Mouse (Mus musculus): ENCODE measurements around the gene Chid1. TPM values are rescaled to one million over a fixed set of nuclear protein-coding genes. Genes with fewer than 3 reads are reported as not detected.
"Not testable (repeated sequence)": the region's sequence is repeated elsewhere in the genome, so short reads cannot be mapped to it uniquely, and the experiment has no call there.

Chid1 gene
- polyA plus RNA-seq, 1 experiment from 2014 or later = 41.8 TPM

DNA sequence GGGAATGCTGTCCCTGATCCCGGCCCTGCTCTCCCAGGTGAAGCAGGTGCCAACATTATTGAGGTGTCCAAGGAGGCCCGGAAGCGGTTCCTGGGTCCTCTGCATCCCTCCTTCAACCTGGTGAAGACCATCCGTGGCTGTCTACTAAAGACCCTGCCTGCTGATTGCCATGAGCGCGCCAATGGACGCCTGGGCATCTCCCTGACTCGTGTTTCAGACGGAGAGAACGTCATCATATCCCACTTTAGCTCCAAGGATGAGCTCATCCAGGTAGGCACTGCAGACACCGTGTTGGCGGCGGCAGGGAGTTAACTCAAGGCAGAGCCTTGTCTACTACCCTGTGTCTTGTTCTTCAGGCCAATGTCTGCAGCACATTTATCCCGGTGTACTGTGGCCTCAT, 82.4 kb downstream of the Chid1 start:
- Histone ChIP-seq H3K9me3 (ENCODE audit: control insufficient read depth, low read length) (no peaks in the 10 kb centered on the region), H3K36me3 (ENCODE audit: control insufficient read depth, insufficient read depth, low read length) (0 out of 2 replicates have a peak, but pooled peaks cover 6% of the 10 kb centered on the region), H3K4me1 (replicated peaks; ENCODE audit: control insufficient read depth, insufficient read depth, low read length) (peaks cover 41% of the 10 kb centered on the region), H3K9ac (ENCODE audit: low read length) (no peak overlapping the region), H3K4me3 (ENCODE audit: low read length) (no peak overlapping the region), H3K4me2 (ENCODE audit: low read depth, low read length) (no peak overlapping the region), H3K27ac (ENCODE audit: low read length) (no peak overlapping the region), H3K27me3 (ENCODE audit: control insufficient read depth, insufficient read depth, low read depth, low read length) (peaks cover 14% of the 10 kb centered on the region)
- no peak for ATAC-seq (ENCODE audit: low read depth)
- WGBS = 94% methylated on average over 14 of the region's 14 CpGs

DNA sequence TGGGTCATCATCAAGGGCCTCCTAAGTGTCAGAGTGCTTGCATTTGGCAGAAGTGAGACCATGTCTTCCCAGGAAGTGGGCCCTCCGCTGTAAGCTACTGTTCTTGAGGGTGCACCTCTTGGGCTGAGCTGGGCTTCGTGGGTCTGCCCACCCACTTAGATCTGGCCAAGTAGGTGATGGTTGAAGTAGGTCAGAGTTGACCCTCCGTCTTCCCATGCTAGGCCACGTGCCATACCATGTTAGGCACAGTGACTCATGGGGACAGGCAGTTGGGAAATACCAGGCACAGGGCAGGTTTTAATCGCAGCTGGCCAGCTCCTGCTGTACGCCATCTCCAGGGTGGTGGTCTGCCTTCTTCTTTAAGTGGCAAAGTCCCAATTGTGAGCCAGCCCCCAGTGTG, 82.9 kb downstream of the Chid1 start:
- no peaks in the 10 kb centered on the region for H3K9me3 ChIP-seq (ENCODE audit: control insufficient read depth, low read length)
- ATAC-seq (ENCODE audit: low read depth) = no peak
- no peak overlapping the region for H3K9ac ChIP-seq (ENCODE audit: low read length)
- H3K4me1 ChIP-seq (replicated peaks; ENCODE audit: control insufficient read depth, insufficient read depth, low read length) = peaks cover 36% of the 10 kb centered on the region
- no peak overlapping the region for H3K4me2 ChIP-seq (ENCODE audit: low read depth, low read length)
- no peak overlapping the region for H3K27ac ChIP-seq (ENCODE audit: low read length)
- 81% methylated on average over 6 of the region's 6 CpGs for WGBS
- peaks cover 9% of the 10 kb centered on the region for H3K27me3 ChIP-seq (ENCODE audit: control insufficient read depth, insufficient read depth, low read depth, low read length)
- peaks cover 10% of the 10 kb centered on the region; the same call in 1 of the 2 replicates for H3K36me3 ChIP-seq (ENCODE audit: control insufficient read depth, insufficient read depth, low read length)
- no peak overlapping the region for H3K4me3 ChIP-seq (ENCODE audit: low read length)

DNA sequence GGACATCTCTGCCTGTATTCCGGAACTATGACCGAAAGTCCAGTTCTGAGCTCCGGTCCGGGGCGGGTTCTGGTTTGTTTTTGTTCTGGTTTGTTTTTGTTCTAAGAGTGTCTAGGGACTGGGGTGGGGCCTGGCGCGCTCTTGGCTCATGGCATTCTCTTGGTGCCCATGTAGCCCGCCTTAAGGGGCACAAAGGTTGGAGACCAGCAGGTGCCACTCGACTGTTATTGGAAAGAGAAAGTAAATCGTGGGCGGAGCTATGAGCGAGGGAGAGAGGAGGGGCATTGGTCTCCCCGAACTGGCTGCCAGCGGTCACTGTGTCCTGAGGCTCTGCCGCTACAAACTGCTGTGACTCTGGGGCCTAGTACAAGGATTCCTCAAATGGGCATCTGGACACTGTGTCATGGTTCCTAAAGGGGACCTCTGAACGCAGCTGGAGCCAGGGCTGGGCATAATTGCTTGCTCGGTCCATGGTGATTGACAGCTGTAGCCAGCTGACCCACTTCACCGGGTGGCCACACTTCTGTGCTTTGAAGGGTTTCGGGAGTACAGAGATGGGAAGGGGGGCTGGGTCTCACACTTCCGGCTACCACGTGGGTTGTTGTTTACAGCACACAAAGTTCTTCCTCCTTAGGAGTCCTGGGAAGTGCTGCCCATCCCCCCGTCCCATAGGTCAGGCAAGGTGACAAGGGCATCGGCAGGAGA, 83.9 kb downstream of the Chid1 start:
- peak overlapping the region; percentile 86 for H3K27ac ChIP-seq (ENCODE audit: low read length)
- peaks cover 2% of the 10 kb centered on the region; the same call in 1 of the 2 replicates for H3K27me3 ChIP-seq (ENCODE audit: control insufficient read depth, insufficient read depth, low read depth, low read length)
- peaks cover 18% of the 10 kb centered on the region; the same call in 1 of the 2 replicates for H3K36me3 ChIP-seq (ENCODE audit: control insufficient read depth, insufficient read depth, low read length)
- 1% methylated on average over 23 of the region's 23 CpGs for WGBS
- peak; percentile 49 for ATAC-seq (ENCODE audit: low read depth)
- peak overlapping the region; percentile 73 for H3K4me3 ChIP-seq (ENCODE audit: low read length)
- H3K4me2 ChIP-seq (ENCODE audit: low read depth, low read length) = peak overlapping the region; percentile 85
- H3K9me3 ChIP-seq (ENCODE audit: control insufficient read depth, low read length) = no peaks in the 10 kb centered on the region
- H3K4me1 ChIP-seq (replicated peaks; ENCODE audit: control insufficient read depth, insufficient read depth, low read length) = peaks cover 27% of the 10 kb centered on the region
- peak overlapping the region; percentile 78 for H3K9ac ChIP-seq (ENCODE audit: low read length)

DNA sequence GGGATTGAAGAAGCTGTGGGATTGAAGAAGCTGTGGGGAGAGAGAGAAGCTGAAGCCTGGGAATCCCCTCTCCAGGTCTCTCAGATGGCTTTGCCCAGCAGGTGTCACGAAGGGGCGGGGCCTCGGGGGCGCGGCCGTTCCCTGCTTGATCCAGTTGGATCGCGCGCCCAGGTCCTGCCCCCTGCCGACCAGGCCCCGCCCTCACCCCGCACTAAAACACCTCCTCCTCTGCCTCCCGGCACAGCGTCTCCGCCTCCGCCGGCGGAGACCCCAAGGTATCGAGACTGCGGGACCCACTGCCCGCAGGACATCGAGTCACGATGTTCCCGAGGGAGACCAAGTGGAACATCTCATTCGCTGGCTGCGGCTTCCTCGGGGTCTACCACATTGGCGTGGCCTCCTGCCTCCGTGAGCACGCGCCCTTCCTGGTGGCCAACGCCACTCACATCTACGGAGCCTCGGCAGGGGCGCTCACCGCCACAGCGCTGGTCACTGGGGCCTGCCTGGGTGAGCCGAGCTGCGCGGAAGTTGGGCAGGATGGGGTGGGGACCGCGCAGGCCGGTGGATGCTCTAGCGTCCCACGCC, 84.6 kb downstream of the Chid1 start, which contains the start of gene Pnpla2:
Pnpla2 (plus strand) TSS at position 232 of the 585 bp plus-strand sequence.
- peak; percentile 88 for ATAC-seq (ENCODE audit: low read depth)
- H3K9ac ChIP-seq (ENCODE audit: low read length) = peak within 1 kb of the TSS; percentile 78
- H3K4me1 ChIP-seq (replicated peaks; ENCODE audit: control insufficient read depth, insufficient read depth, low read length) = peaks cover 20% of the 10 kb centered on the region
- peak within 1 kb of the TSS; percentile 85 for H3K4me2 ChIP-seq (ENCODE audit: low read depth, low read length)
- H3K9me3 ChIP-seq (ENCODE audit: control insufficient read depth, low read length) = no peaks in the 10 kb centered on the region
- peak within 1 kb of the TSS; percentile 86 for H3K27ac ChIP-seq (ENCODE audit: low read length)
- no peaks in the 10 kb centered on the region for H3K27me3 ChIP-seq (ENCODE audit: control insufficient read depth, insufficient read depth, low read depth, low read length)
- peak within 1 kb of the TSS; percentile 73 for H3K4me3 ChIP-seq (ENCODE audit: low read length)
- H3K36me3 ChIP-seq (ENCODE audit: control insufficient read depth, insufficient read depth, low read length) = peaks cover 24% of the 10 kb centered on the region
- 0% methylated on average over 45 of the region's 45 CpGs for WGBS

DNA sequence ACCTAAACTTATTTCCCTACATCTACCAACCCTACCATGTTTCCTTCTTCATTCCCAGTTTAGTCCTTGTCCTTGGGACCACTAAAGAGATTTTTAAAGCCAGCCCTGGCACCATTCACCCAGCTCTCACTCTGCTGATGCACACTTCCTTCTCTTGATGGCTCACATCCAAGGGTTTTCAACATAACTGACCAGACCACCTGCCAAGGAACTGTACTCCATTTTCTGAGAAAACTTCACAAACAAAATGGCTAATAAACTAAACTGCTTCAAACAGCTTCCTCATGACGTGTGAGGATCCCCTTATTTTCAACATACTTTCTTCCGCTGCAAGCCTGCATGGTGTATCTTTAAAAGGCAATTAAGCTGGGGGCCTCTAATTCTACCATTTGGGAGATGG, 86.0 kb downstream of the Chid1 start:
- peaks cover 24% of the 10 kb centered on the region for H3K4me1 ChIP-seq (replicated peaks; ENCODE audit: control insufficient read depth, insufficient read depth, low read length)

DNA sequence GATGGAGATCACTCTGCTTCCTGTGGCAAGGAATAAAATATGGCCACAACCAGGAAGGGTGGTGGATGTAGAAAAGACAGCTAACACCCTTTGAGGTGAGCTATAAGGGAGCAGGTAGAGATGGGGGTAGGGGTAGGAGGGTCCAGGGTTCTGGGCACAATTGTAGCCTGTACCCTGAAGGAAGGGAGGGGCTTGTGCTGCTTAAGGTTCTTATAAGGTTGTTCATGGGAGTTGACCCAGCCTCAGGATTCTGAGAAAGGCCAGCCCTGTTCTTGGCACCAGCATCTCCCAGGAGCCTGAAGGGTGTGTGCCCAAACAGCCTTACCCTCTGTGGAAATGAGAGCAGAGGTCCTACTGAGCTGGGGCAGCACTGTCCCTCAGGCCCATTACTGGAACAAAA, 87.7 kb downstream of the Chid1 start:
- no peak for ATAC-seq (ENCODE audit: low read depth)
- H3K4me1 ChIP-seq (replicated peaks; ENCODE audit: control insufficient read depth, insufficient read depth, low read length) = peaks cover 30% of the 10 kb centered on the region
- H3K27ac ChIP-seq (ENCODE audit: low read length) = no peak overlapping the region
- no peaks in the 10 kb centered on the region for H3K27me3 ChIP-seq (ENCODE audit: control insufficient read depth, insufficient read depth, low read depth, low read length)
- peaks cover 22% of the 10 kb centered on the region for H3K36me3 ChIP-seq (ENCODE audit: control insufficient read depth, insufficient read depth, low read length)
- H3K9ac ChIP-seq (ENCODE audit: low read length) = no peak overlapping the region
- H3K9me3 ChIP-seq (ENCODE audit: control insufficient read depth, low read length) = no peaks in the 10 kb centered on the region
- H3K4me3 ChIP-seq (ENCODE audit: low read length) = no peak overlapping the region
- no peak overlapping the region for H3K4me2 ChIP-seq (ENCODE audit: low read depth, low read length)

More for the DNA sequence above, 86.0 kb downstream of the Chid1 start:
- H3K27me3 ChIP-seq (ENCODE audit: control insufficient read depth, insufficient read depth, low read depth, low read length) = no peaks in the 10 kb centered on the region
- H3K4me2 ChIP-seq (ENCODE audit: low read depth, low read length) = no peak overlapping the region
- ATAC-seq (ENCODE audit: low read depth) = no peak
- H3K36me3 ChIP-seq (ENCODE audit: control insufficient read depth, insufficient read depth, low read length) = peaks cover 22% of the 10 kb centered on the region
- no peak overlapping the region for H3K4me3 ChIP-seq (ENCODE audit: low read length)
- 52% methylated on average over 2 of the region's 2 CpGs for WGBS
- no peak overlapping the region for H3K9ac ChIP-seq (ENCODE audit: low read length)
- H3K9me3 ChIP-seq (ENCODE audit: control insufficient read depth, low read length) = no peaks in the 10 kb centered on the region
- H3K27ac ChIP-seq (ENCODE audit: low read length) = no peak overlapping the region

DNA sequence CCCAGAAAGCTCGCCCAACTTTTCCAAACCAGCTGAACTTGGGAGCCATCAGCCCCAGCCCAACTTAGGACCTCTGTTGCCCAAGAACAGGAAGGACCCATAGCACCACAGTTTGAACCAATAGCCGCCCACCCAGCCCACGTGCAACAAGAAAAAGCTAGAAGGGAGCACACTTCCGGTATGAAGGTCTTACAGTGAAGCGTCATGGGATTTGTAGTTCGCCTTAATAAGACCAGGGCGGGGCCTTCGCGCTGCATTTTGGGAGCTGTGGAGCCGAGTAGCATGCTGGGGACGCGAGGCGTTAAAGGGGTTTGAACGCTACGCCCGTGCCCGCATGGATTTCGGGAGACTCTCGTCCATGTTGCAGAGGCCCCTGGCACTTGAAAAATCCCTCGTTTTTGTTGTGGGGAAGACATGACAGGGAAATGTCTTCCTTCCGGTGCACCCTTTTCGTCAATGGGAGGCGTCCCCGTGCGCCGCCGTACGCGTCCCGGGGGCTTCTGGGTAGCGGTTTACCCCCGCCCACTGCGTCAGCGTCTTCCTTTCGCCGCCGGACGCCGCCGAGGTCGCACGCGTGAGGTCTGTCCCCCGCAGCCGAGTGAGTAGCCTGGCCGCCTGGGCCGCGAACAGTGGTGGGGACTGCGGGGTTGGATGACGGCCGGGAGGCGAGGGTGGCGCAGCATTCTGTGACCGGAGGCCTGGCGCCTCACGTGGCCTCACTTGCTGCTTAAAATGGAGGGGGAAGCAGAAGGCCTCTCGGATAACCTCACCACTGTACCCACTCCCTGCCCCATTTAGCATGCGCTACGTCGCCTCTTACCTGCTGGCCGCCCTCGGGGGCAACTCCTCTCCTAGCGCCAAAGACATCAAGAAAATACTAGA, 92.3 kb downstream of the Chid1 start, which contains the start of gene Rplp2:
Rplp2 (plus strand) TSS at position 261 of the 882 bp plus-strand sequence.
- peak within 1 kb of the TSS; percentile 91 for H3K27ac ChIP-seq (ENCODE audit: low read length)
- peak within 1 kb of the TSS; percentile 84 for H3K4me2 ChIP-seq (ENCODE audit: low read depth, low read length)
- peak within 1 kb of the TSS; percentile 88 for H3K9ac ChIP-seq (ENCODE audit: low read length)
- peaks cover 22% of the 10 kb centered on the region for H3K36me3 ChIP-seq (ENCODE audit: control insufficient read depth, insufficient read depth, low read length)
- H3K4me3 ChIP-seq (ENCODE audit: low read length) = peak within 1 kb of the TSS; percentile 73
- peak; percentile 92 for ATAC-seq (ENCODE audit: low read depth)
- H3K27me3 ChIP-seq (ENCODE audit: control insufficient read depth, insufficient read depth, low read depth, low read length) = no peaks in the 10 kb centered on the region
- peaks cover 27% of the 10 kb centered on the region for H3K4me1 ChIP-seq (replicated peaks; ENCODE audit: control insufficient read depth, insufficient read depth, low read length)
- H3K9me3 ChIP-seq (ENCODE audit: control insufficient read depth, low read length) = no peaks in the 10 kb centered on the region
- WGBS = 0% methylated on average over 63 of the region's 63 CpGs

DNA sequence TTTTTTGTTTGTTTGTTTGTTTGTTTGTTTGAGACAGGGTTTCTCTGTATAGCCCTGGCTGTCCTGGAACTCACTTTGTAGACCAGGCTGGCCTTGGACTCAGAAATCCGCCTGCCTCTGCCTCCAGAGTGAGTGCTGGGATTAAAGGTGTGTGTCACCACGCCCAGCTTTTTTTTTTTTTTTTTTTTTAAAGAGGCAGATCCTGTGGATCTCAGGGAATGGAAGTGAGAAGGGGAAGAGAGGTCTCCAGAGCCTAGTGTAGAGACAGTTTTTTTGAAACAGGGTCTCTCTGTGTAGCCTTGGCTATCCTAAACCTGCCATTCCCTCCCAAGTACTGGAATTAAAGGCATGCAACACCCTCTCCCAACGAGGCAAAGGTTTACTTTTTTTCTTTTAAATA, 93.3 kb downstream of the Chid1 start:
- H3K27me3 ChIP-seq (ENCODE audit: control insufficient read depth, insufficient read depth, low read depth, low read length); H3K27ac ChIP-seq (ENCODE audit: low read length); ATAC-seq (ENCODE audit: low read depth); H3K9me3 ChIP-seq (ENCODE audit: control insufficient read depth, low read length); H3K9ac ChIP-seq (ENCODE audit: low read length): not testable (repeated sequence)
- H3K36me3 ChIP-seq (ENCODE audit: control insufficient read depth, insufficient read depth, low read length) = peaks cover 15% of the 10 kb centered on the region
- H3K4me3 ChIP-seq (ENCODE audit: low read length) = peak overlapping the region; percentile 73; the same call in 1 of the 2 replicates
- H3K4me1 ChIP-seq (replicated peaks; ENCODE audit: control insufficient read depth, insufficient read depth, low read length) = peaks cover 31% of the 10 kb centered on the region
- peak overlapping the region; percentile 75 for H3K4me2 ChIP-seq (ENCODE audit: low read depth, low read length)
- WGBS = 62% methylated on average over 3 of the region's 3 CpGs

DNA sequence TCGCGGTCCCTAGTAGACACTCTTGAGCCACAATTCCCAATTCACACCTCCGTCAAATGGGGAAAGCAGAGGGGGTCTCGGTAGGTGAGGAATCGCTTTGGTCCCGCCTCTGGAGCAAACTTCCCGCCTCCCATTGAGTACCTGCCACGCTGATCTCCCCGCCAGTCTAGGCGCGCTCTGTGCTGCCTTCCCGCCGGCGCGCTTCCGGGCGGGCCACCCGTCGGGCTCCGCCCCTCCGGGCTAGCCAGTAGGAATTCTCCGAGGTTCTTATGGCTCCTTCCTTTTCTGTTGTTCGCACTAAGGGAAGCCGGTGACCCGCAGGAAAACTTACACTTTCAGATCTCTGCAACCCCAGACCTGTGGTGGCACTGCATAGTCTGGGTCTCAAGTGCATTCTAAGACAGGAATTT, 95.8 kb downstream of the Chid1 start, which contains the start of gene Pidd1:
Pidd1 (minus strand) TSS at position 198 of the 410 bp plus-strand sequence.
- ATAC-seq (ENCODE audit: low read depth) = peak; percentile 61
- WGBS = under 1% methylated on average over 25 of the region's 25 CpGs
- Histone ChIP-seq H3K9ac (ENCODE audit: low read length) (peak within 1 kb of the TSS; percentile 71), H3K36me3 (ENCODE audit: control insufficient read depth, insufficient read depth, low read length) (peaks cover 6% of the 10 kb centered on the region), H3K9me3 (ENCODE audit: control insufficient read depth, low read length) (no peaks in the 10 kb centered on the region), H3K4me2 (ENCODE audit: low read depth, low read length) (peak within 1 kb of the TSS; percentile 89), H3K27me3 (ENCODE audit: control insufficient read depth, insufficient read depth, low read depth, low read length) (no peaks in the 10 kb centered on the region), H3K4me3 (ENCODE audit: low read length) (peak within 1 kb of the TSS; percentile 56), H3K27ac (ENCODE audit: low read length) (peak within 1 kb of the TSS; percentile 79), H3K4me1 (replicated peaks; ENCODE audit: control insufficient read depth, insufficient read depth, low read length) (peaks cover 36% of the 10 kb centered on the region)

Data from lung, embryonic 16.5 days (tissue).